Mouse (Mus musculus) neural tube, embryonic 10.5 days (tissue): ENCODE measurements around the gene Ppp2r2c.
A peak's percentile ranks its signal among the peaks of the same experiment; 100 is the strongest.

Source experiments
- DNase-seq: peaks from one replicate; pipeline ENCODE4 v3.0.0-alpha.2; 2017; ENCODE audit warnings: low spot score; ENCODE audit errors: extremely low spot score

Ppp2r2c gene

GRCm38 (mm10) chr5:36868266-36869090 lies at the start of gene Ppp2r2c:
Gene Ppp2r2c (plus strand): TSS chr5:36868513.
- peak; percentile 29 for DNase-seq

GRCm38 (mm10) chr5:36819742-36820141 lies 48.6 kb upstream of the Ppp2r2c start:
- DNase-seq, result no peak

GRCm38 (mm10) chr5:36820142-36820541 lies 48.2 kb upstream of the Ppp2r2c start:
- DNase-seq, result peak; percentile 51

- no peak for DNase-seq
Measured at GRCm38 (mm10) chr5:36822907-36823306, 45.4 kb upstream of the Ppp2r2c start.

- DNase-seq, result no peak
Measured at GRCm38 (mm10) chr5:36829098-36829497, 39.2 kb upstream of the Ppp2r2c start.

GRCm38 (mm10) chr5:36829913-36830879 lies 38.1 kb upstream of the Ppp2r2c start, which contains the start of gene Man2b2:
Gene Man2b2 (minus strand): TSS chr5:36830653.
- peak; percentile 98 for DNase-seq

- no peak for DNase-seq
Measured at GRCm38 (mm10) chr5:36831272-36831671, 37.0 kb upstream of the Ppp2r2c start.

GRCm38 (mm10) chr5:36835933-36836332 lies 32.4 kb upstream of the Ppp2r2c start:
- peak; percentile 78 for DNase-seq

- DNase-seq, result no peak
Measured at GRCm38 (mm10) chr5:36839032-36839431, 29.3 kb upstream of the Ppp2r2c start.

GRCm38 (mm10) chr5:36839602-36840001 lies 28.7 kb upstream of the Ppp2r2c start:
- DNase-seq, result no peak

GRCm38 (mm10) chr5:36840092-36840491 lies 28.2 kb upstream of the Ppp2r2c start:
- DNase-seq, result no peak

- DNase-seq, result no peak
Measured at GRCm38 (mm10) chr5:36841701-36842100, 26.6 kb upstream of the Ppp2r2c start.

- DNase-seq, result no peak
Measured at GRCm38 (mm10) chr5:36844490-36844889, 23.8 kb upstream of the Ppp2r2c start.

GRCm38 (mm10) chr5:36851572-36851971 lies 16.7 kb upstream of the Ppp2r2c start:
- DNase-seq, result no peak

GRCm38 (mm10) chr5:36855180-36855579 lies 13.1 kb upstream of the Ppp2r2c start:
- no peak for DNase-seq

GRCm38 (mm10) chr5:36856529-36856928 lies 11.8 kb upstream of the Ppp2r2c start:
- DNase-seq, result no peak

- no peak for DNase-seq
Measured at GRCm38 (mm10) chr5:36857546-36857945, 10.8 kb upstream of the Ppp2r2c start.

- DNase-seq, result no peak
Measured at GRCm38 (mm10) chr5:36861084-36861483, 7.2 kb upstream of the Ppp2r2c start.

GRCm38 (mm10) chr5:36866701-36867250 lies 1.5 kb upstream of the Ppp2r2c start:
- DNase-seq, result no peak

GRCm38 (mm10) chr5:36867561-36867960 lies 752 bp upstream of the Ppp2r2c start:
- no peak for DNase-seq

- DNase-seq, result peak; percentile 23
Measured at GRCm38 (mm10) chr5:36869186-36869577, 869 bp downstream of the Ppp2r2c start.
